Mouse (Mus musculus): Measurements from ENCODE around the gene Rpl22l1.

DNA sequence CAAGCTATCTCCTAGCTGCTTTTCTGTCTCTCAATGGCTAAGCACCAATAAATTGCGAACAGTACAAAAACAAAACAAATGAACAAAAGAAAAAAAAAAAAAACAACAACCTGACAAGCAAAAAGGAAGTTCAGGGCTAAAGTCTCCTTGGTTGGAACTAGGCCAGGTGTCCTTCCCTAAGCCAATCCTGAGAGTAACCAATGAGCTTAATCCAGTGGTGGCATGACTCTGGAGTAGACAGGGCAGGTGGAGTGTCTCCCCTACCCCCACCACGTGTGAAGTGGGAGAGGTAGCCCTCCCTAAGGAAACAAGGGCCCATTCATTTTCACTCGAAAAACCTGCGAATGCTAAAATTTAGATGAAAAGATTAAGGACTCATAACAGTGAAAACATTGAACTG, 6.2 kb downstream of the Rpl22l1 start:
- TF ChIP-seq CTCF (IDR thresholded peaks at IDR 0.05; ENCODE audit: borderline replicate concordance, insufficient read depth, low read length) (no peak), POLR2A (IDR thresholded peaks at IDR 0.05; ENCODE audit: low read depth, low read length) (no peak)
